20 mouse cellular contexts compared by ENCODE assay signal in genomic region chr13:112130774-112131173, GRCm38 (mm10).
"Had no signal": no experiment of that assay in that cellular context is flagged by ENCODE, and none has a peak within 500 bp of the region (broad histone marks: within the 10 kb centered on the region; RNA-seq: fewer than 3 reads in every experiment).

No protein-coding gene starts in this region.

- DNase-seq: kidney, adult 2 months; kidney, postnatal 14 days; lung, adult 2 months; right cerebral cortex, postnatal 25 days; spleen, adult 18-20 months; thymus, postnatal 25 days had no signal

- H3K36me3 ChIP-seq: limb, embryonic 10.5 days; limb, embryonic 13.5 days; liver, embryonic 12.5 days; liver, embryonic 15.5 days; midbrain, embryonic 10.5 days; midbrain, embryonic 13.5 days; neural tube, embryonic 13.5 days; stomach, embryonic 15.5 days had no signal

- ATAC-seq: inflammation-experienced regulatory T-cells, adult 6 months; intestine, postnatal 0 days; liver, embryonic 12.5 days; midbrain, embryonic 13.5 days; midbrain, embryonic 16.5 days had no signal

- H3K27ac ChIP-seq: layer of hippocampus, adult 2 months; limb, embryonic 10.5 days; limb, embryonic 13.5 days; liver, embryonic 12.5 days; liver, embryonic 15.5 days; midbrain, embryonic 10.5 days; midbrain, embryonic 13.5 days; neural tube, embryonic 13.5 days; stomach, embryonic 15.5 days had no signal

- H3K27me3 ChIP-seq: megakaryocyte, embryonic 14.5 days; midbrain, embryonic 13.5 days; neural tube, embryonic 13.5 days; stomach, embryonic 15.5 days had no signal

- H3K9me3 ChIP-seq: limb, embryonic 10.5 days; limb, embryonic 13.5 days; liver, embryonic 12.5 days; liver, embryonic 15.5 days; midbrain, embryonic 10.5 days; midbrain, embryonic 13.5 days; neural tube, embryonic 13.5 days; stomach, embryonic 15.5 days had no signal

- H3K4me2 ChIP-seq: limb, embryonic 13.5 days; liver, embryonic 12.5 days; liver, embryonic 15.5 days; neural tube, embryonic 13.5 days; stomach, embryonic 15.5 days had no signal

- H3K9ac ChIP-seq: limb, embryonic 13.5 days; liver, embryonic 12.5 days; liver, embryonic 15.5 days; midbrain, embryonic 13.5 days; neural tube, embryonic 13.5 days; stomach, embryonic 15.5 days had no signal

- H3K4me3 ChIP-seq: layer of hippocampus, adult 2 months; limb, embryonic 10.5 days; limb, embryonic 13.5 days; liver, embryonic 12.5 days; liver, embryonic 15.5 days; megakaryocyte, embryonic 14.5 days; midbrain, embryonic 10.5 days; midbrain, embryonic 13.5 days; myocyte; neural tube, embryonic 13.5 days; stomach, embryonic 15.5 days had no signal

- H3K4me1 ChIP-seq: liver, embryonic 12.5 days; megakaryocyte, embryonic 14.5 days; stomach, embryonic 15.5 days had no signal
